Mouse (Mus musculus) brown adipose tissue, adult 24 weeks (tissue): ENCODE measurements around the gene 4931440F15Rik. TPM values are rescaled to one million over a fixed set of nuclear protein-coding genes. Genes with fewer than 3 reads are reported as not detected.

Experiments used
- H3K27ac ChIP-seq: fragments of 200-500 bp; replicated peaks from 2 replicates; pipeline ENCODE4 v1.5.1; 2012; ENCODE audit warnings: low read depth, mild to moderate bottlenecking, low read length
- H3K4me1 ChIP-seq: fragments of 200-500 bp; 2 replicates; pipeline ENCODE4 v1.6.1; 2012; ENCODE audit warnings: low read length, mixed read lengths; ENCODE audit not compliant: control insufficient read depth, insufficient read depth, insufficient read length
- H3K4me3 ChIP-seq: fragments of 200-500 bp; 2 replicates; pipeline ENCODE4 v1.5.1; 2012; ENCODE audit warnings: low read depth, mild to moderate bottlenecking, low read length, moderate library complexity; ENCODE audit not compliant: insufficient read depth
- polyA plus RNA-seq: library from polyadenylated mRNA; stranded (reverse); fragments of >200 nt; gene quantifications from 2 replicates; pipeline ENCODE4 v1.2.4, GENCODE M21; 2012; ENCODE audit not compliant: missing spikeins, insufficient read depth, insufficient read length

Gene 4931440F15Rik
- polyA plus RNA-seq, 1 experiment = not detected

- Histone ChIP-seq H3K4me1 (peaks cover 5% of the 10 kb centered on the region; the same call in 1 of the 2 replicates), H3K4me3 (no peak overlapping the region), H3K27ac (no peak overlapping the region)
Measured at GRCm38 (mm10) chr11:29813267-29813666, 12.2 kb downstream of the 4931440F15Rik start.

GRCm38 (mm10) chr11:29812475-29812874 is 13.0 kb downstream of the 4931440F15Rik start:
- Histone ChIP-seq H3K27ac (no peak overlapping the region), H3K4me1 (peaks cover 5% of the 10 kb centered on the region; the same call in 1 of the 2 replicates), H3K4me3 (no peak overlapping the region)

- Histone ChIP-seq H3K27ac (no peak overlapping the region), H3K4me1 (peaks cover 9% of the 10 kb centered on the region; the same call in 1 of the 2 replicates), H3K4me3 (no peak overlapping the region)
Measured at GRCm38 (mm10) chr11:29810324-29810723, 15.1 kb downstream of the 4931440F15Rik start.

- peaks cover 9% of the 10 kb centered on the region; the same call in 1 of the 2 replicates for H3K4me1 ChIP-seq
- no peak overlapping the region for H3K4me3 ChIP-seq
- H3K27ac ChIP-seq = peak overlapping the region; percentile 84
Measured at GRCm38 (mm10) chr11:29808981-29809589, 16.4 kb downstream of the 4931440F15Rik start.

GRCm38 (mm10) chr11:29808173-29808980 is 17.1 kb downstream of the 4931440F15Rik start:
- Histone ChIP-seq H3K27ac (peak overlapping the region; percentile 84), H3K4me3 (no peak overlapping the region), H3K4me1 (peaks cover 9% of the 10 kb centered on the region; the same call in 1 of the 2 replicates)

GRCm38 (mm10) chr11:29807325-29807724 is 18.1 kb downstream of the 4931440F15Rik start:
- peaks cover 9% of the 10 kb centered on the region; the same call in 1 of the 2 replicates for H3K4me1 ChIP-seq
- no peak overlapping the region for H3K27ac ChIP-seq
- no peak overlapping the region for H3K4me3 ChIP-seq

- no peak overlapping the region for H3K4me3 ChIP-seq
- H3K4me1 ChIP-seq = 0 out of 2 replicates have a peak, but pooled peaks cover 2% of the 10 kb centered on the region
- peak overlapping the region; percentile 50 for H3K27ac ChIP-seq
Measured at GRCm38 (mm10) chr11:29801432-29802427, 23.7 kb downstream of the 4931440F15Rik start.

- Histone ChIP-seq H3K4me3 (no peak overlapping the region), H3K4me1 (0 out of 2 replicates have a peak, but pooled peaks cover 2% of the 10 kb centered on the region), H3K27ac (no peak overlapping the region)
Measured at GRCm38 (mm10) chr11:29799839-29800238, 25.6 kb downstream of the 4931440F15Rik start.

- Histone ChIP-seq H3K4me3 (no peak overlapping the region), H3K27ac (no peak overlapping the region), H3K4me1 (no peaks in the 10 kb centered on the region)
Measured at GRCm38 (mm10) chr11:29795106-29795505, 30.4 kb downstream of the 4931440F15Rik start.

GRCm38 (mm10) chr11:29794475-29794874 is 31.0 kb downstream of the 4931440F15Rik start:
- Histone ChIP-seq H3K4me1 (no peaks in the 10 kb centered on the region), H3K4me3 (no peak overlapping the region), H3K27ac (no peak overlapping the region)

GRCm38 (mm10) chr11:29790796-29791195 is 34.7 kb downstream of the 4931440F15Rik start:
- no peaks in the 10 kb centered on the region for H3K4me1 ChIP-seq
- H3K4me3 ChIP-seq = no peak overlapping the region
- H3K27ac ChIP-seq = no peak overlapping the region

GRCm38 (mm10) chr11:29788921-29789638 is 36.4 kb downstream of the 4931440F15Rik start:
- Histone ChIP-seq H3K27ac (no peak overlapping the region), H3K4me3 (no peak overlapping the region)

GRCm38 (mm10) chr11:29788499-29788898 is 37.0 kb downstream of the 4931440F15Rik start:
- H3K27ac ChIP-seq = no peak overlapping the region
- no peaks in the 10 kb centered on the region for H3K4me1 ChIP-seq
- no peak overlapping the region for H3K4me3 ChIP-seq

More at GRCm38 (mm10) chr11:29788921-29789638, 36.4 kb downstream of the 4931440F15Rik start:
- H3K4me1 ChIP-seq = no peaks in the 10 kb centered on the region

- H3K27ac ChIP-seq = 0 out of 2 replicates have a peak overlapping the region, but pooled peaks have one; percentile 19
- no peak overlapping the region for H3K4me3 ChIP-seq
- H3K4me1 ChIP-seq = no peaks in the 10 kb centered on the region
Measured at GRCm38 (mm10) chr11:29787473-29787872, 38.0 kb downstream of the 4931440F15Rik start.
